Mouse (Mus musculus) liver, postnatal 0 days (tissue): ENCODE measurements around the gene Mvb12b. TPM values are rescaled to one million over a fixed set of nuclear protein-coding genes. Genes with fewer than 3 reads are reported as not detected.

ENCODE experiments used
- ATAC-seq: fragments of 200-750 bp; cut with Nextera tagmentation; 2 replicates; pipeline ENCODE4 v1.8.0; 2017; ENCODE audit warnings: mild to moderate bottlenecking, moderate library complexity
- DNase-seq: peaks from one replicate; pipeline ENCODE4 v3.0.0-alpha.2; 2016
- H3K27ac ChIP-seq: fragments of 300-500 bp; sonication (generic); 2 replicates; pipeline ENCODE4 v1.5.1; 2014; ENCODE audit warnings: antibody characterized with exemption, moderate library complexity, mild to moderate bottlenecking, low read depth
- H3K27me3 ChIP-seq: fragments of 300-500 bp; sonication (generic); 2 replicates; pipeline ENCODE4 v1.6.1; 2014; ENCODE audit warnings: low read length, control low read depth, mixed read lengths; ENCODE audit not compliant: insufficient read depth
- H3K36me3 ChIP-seq: fragments of 300-500 bp; sonication (generic); replicated peaks from 2 replicates; pipeline ENCODE4 v1.6.1; 2014; ENCODE audit warnings: mild to moderate bottlenecking, control low read depth, low read length, moderate library complexity, mixed read lengths; ENCODE audit not compliant: insufficient read depth
- H3K4me1 ChIP-seq: fragments of 300-500 bp; sonication (generic); 2 replicates; pipeline ENCODE4 v1.6.1; 2014; ENCODE audit warnings: antibody characterized with exemption, mild to moderate bottlenecking, control low read depth; ENCODE audit not compliant: insufficient read depth
- H3K4me2 ChIP-seq: fragments of 300-500 bp; sonication (generic); 2 replicates; pipeline ENCODE4 v1.6.1; 2014; ENCODE audit warnings: low read depth, mild to moderate bottlenecking, low read length, moderate library complexity, mixed read lengths
- H3K4me3 ChIP-seq: fragments of 300-500 bp; sonication (generic); 2 replicates; pipeline ENCODE4 v1.5.1; 2014; ENCODE audit warnings: low read depth, low read length
- H3K9ac ChIP-seq: fragments of 300-500 bp; sonication (generic); replicated peaks from 2 replicates; pipeline ENCODE4 v1.6.1; 2014; ENCODE audit warnings: mild to moderate bottlenecking, moderate library complexity
- H3K9me3 ChIP-seq: fragments of 300-500 bp; sonication (generic); 2 replicates; pipeline ENCODE4 v1.6.1; 2016; ENCODE audit warnings: mild to moderate bottlenecking, control low read depth, low read length, mixed read lengths
- CTCF ChIP-seq: sonication (generic); IDR thresholded peaks from 2 replicates; pipeline ENCODE4 v1.5.1; 2016; ENCODE audit warnings: antibody characterized with exemption, low read depth
- EP300 ChIP-seq: IDR thresholded peaks from 2 replicates; pipeline ENCODE4 v1.6.1; 2016; ENCODE audit warnings: antibody characterized with exemption, low read depth, mild to moderate bottlenecking
- WGBS: fragments of 180-500 bp; shearing (Covaris S2); extraction: QIAGEN DNeasy Blood & Tissue Kit; methylation state at CpG from one replicate; pipeline ENCODE4 v1.1.7; 2014; ENCODE audit not compliant: insufficient replicate concordance; 5-methylcytosine and 5-hydroxymethylcytosine counted together
- polyA plus RNA-seq: library from polyadenylated mRNA; unstranded; fragments of >200 nt; fragmentation: Nextera tagmentation; extraction: Ambion mirVana; gene quantifications from 2 replicates; pipeline ENCODE4 v1.2.1, GENCODE M21; 2015

The Mvb12b gene
- polyA plus RNA-seq, 1 experiment from 2014 or later: 8.1 TPM

DNA sequence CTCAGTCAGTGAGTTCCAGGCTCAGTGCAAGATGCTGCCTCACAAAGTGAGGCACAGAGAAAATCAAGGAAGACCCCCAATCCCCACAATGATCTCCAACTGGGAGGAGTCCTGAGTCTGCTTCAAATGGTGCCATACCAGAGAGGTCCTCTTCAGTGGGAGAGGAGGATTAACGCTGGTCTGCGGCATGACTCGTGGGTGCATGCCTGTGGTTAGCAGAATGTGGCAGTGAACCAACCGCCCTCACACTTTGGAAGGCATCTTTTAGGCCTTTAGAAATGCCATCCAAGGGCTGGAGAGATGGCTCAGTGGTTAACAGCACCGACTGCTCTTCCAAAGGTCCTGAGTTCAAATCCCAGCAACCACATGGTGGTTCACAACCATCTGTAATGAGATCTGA, 142.0 kb downstream of the Mvb12b start:
- Histone ChIP-seq H3K4me2 (no peak overlapping the region), H3K4me3 (no peak overlapping the region), H3K27ac (no peak overlapping the region), H3K9ac (no peak overlapping the region), H3K9me3 (no peaks in the 10 kb centered on the region), H3K4me1 (no peaks in the 10 kb centered on the region), H3K36me3 (peaks cover 8% of the 10 kb centered on the region), H3K27me3 (no peaks in the 10 kb centered on the region)
- no peak for ATAC-seq
- TF ChIP-seq EP300: no peak
- TF ChIP-seq CTCF: no peak
- WGBS: 86% methylated on average over 5 of the region's 5 CpGs
- DNase-seq: no peak

DNA sequence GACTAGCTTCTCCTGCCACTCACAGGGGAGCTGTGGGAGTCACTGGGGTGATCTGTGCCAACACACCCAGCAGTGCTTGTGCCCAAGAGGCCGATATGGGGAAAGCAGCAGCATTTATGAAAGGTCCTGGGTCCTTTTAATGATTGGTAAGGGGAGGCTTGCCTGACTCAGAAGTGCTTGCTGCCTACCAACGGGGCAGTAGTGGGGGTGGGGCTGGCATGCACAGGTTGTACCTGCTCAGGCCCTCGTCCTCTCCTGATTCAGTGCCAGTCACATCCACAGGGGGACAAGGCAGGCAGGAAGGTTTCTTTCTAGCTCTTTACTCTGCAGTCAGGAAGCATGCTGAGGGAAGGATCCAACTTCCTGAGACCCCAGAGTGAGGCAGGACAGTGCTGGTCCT, 150.6 kb downstream of the Mvb12b start:
- Histone ChIP-seq H3K27ac (no peak overlapping the region), H3K9me3 (no peaks in the 10 kb centered on the region), H3K27me3 (no peaks in the 10 kb centered on the region), H3K4me3 (no peak overlapping the region), H3K36me3 (no peaks in the 10 kb centered on the region), H3K9ac (no peak overlapping the region), H3K4me1 (no peaks in the 10 kb centered on the region), H3K4me2 (no peak overlapping the region)
- 64% methylated on average over 3 of the region's 3 CpGs for WGBS
- ATAC-seq (no peak), DNase-seq (no peak)
- TF ChIP-seq CTCF (no peak), EP300 (no peak)

GRCm38 (mm10) chr2:33736722-33737121, 151.0 kb downstream of the Mvb12b start:
- Histone ChIP-seq H3K27ac (no peak overlapping the region), H3K9me3 (no peaks in the 10 kb centered on the region), H3K36me3 (0 out of 2 replicates have a peak, but pooled peaks cover 2% of the 10 kb centered on the region), H3K4me1 (no peaks in the 10 kb centered on the region), H3K4me2 (no peak overlapping the region), H3K4me3 (no peak overlapping the region), H3K9ac (no peak overlapping the region), H3K27me3 (no peaks in the 10 kb centered on the region)
- 7% methylated on average over 2 of the region's 2 CpGs for WGBS
- no peak for ATAC-seq
- peak; percentile 86 for TF ChIP-seq CTCF
- no peak for TF ChIP-seq EP300
- peak; percentile 69 for DNase-seq

DNA sequence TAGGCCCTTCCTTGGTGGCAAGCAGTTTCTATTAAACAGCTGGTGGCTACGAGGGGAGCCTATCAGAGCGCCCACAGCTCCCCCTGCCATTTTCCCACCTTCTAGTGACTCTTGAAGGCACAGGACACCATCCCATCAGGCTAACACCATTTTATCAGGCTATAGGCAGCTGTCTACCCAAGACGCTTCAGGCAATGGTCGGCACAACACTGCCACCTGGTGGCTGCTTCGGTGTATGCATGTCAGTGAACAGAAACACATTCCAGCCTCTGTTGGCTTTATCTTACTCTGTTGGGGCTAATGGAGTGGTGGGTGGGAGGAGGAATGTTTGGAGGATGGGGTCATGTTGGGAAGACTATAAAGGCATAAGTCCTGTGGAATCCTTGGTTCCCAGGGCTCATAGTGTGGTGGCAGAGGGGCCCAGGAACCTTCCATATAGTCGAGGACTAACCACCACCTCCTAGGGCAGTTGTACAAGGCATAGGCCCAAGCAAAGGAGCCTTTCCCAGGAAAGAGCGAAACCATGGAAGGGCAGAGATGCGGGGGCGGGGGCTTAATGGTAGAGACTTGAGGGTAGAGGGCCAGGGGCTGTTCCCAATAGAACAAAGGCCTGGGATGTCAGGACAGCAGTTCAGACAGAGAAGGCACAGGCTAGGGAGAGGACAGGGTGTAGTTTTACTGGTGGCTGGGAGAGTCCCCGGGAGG, 152.8 kb downstream of the Mvb12b start:
- Histone ChIP-seq H3K36me3 (peaks cover 2% of the 10 kb centered on the region; the same call in 1 of the 2 replicates), H3K4me1 (no peaks in the 10 kb centered on the region), H3K4me3 (no peak overlapping the region), H3K9me3 (no peaks in the 10 kb centered on the region), H3K9ac (no peak overlapping the region), H3K27ac (no peak overlapping the region), H3K27me3 (no peaks in the 10 kb centered on the region), H3K4me2 (no peak overlapping the region)
- peak; percentile 96 for TF ChIP-seq CTCF
- no peak for TF ChIP-seq EP300
- ATAC-seq: no peak
- WGBS: 39% methylated on average over 10 of the region's 10 CpGs
- peak; percentile 86 for DNase-seq

- WGBS: 45% methylated on average over 5 of the region's 5 CpGs
- Histone ChIP-seq H3K27ac (no peak overlapping the region), H3K9ac (no peak overlapping the region), H3K4me1 (no peaks in the 10 kb centered on the region), H3K4me3 (no peak overlapping the region), H3K27me3 (no peaks in the 10 kb centered on the region), H3K4me2 (no peak overlapping the region), H3K36me3 (peaks cover 2% of the 10 kb centered on the region; the same call in 1 of the 2 replicates), H3K9me3 (no peaks in the 10 kb centered on the region)
- ATAC-seq (no peak), DNase-seq (no peak)
- TF ChIP-seq EP300 (no peak), CTCF (peak; percentile 39)
Measured at GRCm38 (mm10) chr2:33729701-33730100, 158.0 kb downstream of the Mvb12b start.

GRCm38 (mm10) chr2:33727199-33727598, 160.5 kb downstream of the Mvb12b start:
- Histone ChIP-seq H3K4me3 (no peak overlapping the region), H3K4me1 (no peaks in the 10 kb centered on the region), H3K36me3 (peaks cover 2% of the 10 kb centered on the region; the same call in 1 of the 2 replicates), H3K27ac (no peak overlapping the region), H3K27me3 (no peaks in the 10 kb centered on the region), H3K9ac (no peak overlapping the region), H3K4me2 (no peak overlapping the region), H3K9me3 (no peaks in the 10 kb centered on the region)
- 28% methylated on average over 6 of the region's 6 CpGs for WGBS
- TF ChIP-seq EP300 (no peak), CTCF (no peak)
- no peak; the same call in 1 of the 2 replicates for ATAC-seq
- DNase-seq: no peak
